Mouse (Mus musculus): ENCODE data around the gene Gmip. TPM values are rescaled to one million over a fixed set of nuclear protein-coding genes. Genes with fewer than 3 reads are reported as not detected.

Gene Gmip
- total and polyA plus RNA-seq, 3 experiments, result 4.6 to 10.9 (median 4.8) TPM

- no peaks in the 10 kb centered on the region for H3K79me2 ChIP-seq (replicated peaks; ENCODE audit: control insufficient read depth, insufficient read depth, low read length)
- TF ChIP-seq POLR2A (IDR thresholded peaks at IDR 0.05; ENCODE audit: insufficient read depth, low read depth, low read length) (no peak), CTCF (IDR thresholded peaks at IDR 0.05) (no peak), EP300 (IDR thresholded peaks at IDR 0.05; ENCODE audit: insufficient read depth, low read depth, low read length) (no peak)
- no peak overlapping the region for H3K27ac ChIP-seq
- DNase-seq, result peak in 1 of 2 experiments; percentile 11
- no peaks in the 10 kb centered on the region for H3K4me1 ChIP-seq (ENCODE audit: control insufficient read depth, insufficient read depth, low read length)
- H3K4me3 ChIP-seq, result no peak overlapping the region
- no peaks in the 10 kb centered on the region for H3K27me3 ChIP-seq (ENCODE audit: control insufficient read depth, insufficient read depth, low read length)
- WGBS, result 93% methylated on average over 7 of the region's 7 CpGs
- H3K9ac ChIP-seq (ENCODE audit: low read depth, low read length), result no peak overlapping the region
- no peaks in the 10 kb centered on the region for H3K36me3 ChIP-seq (ENCODE audit: control insufficient read depth, insufficient read depth, low read length)
- intact Hi-C loops (cut with DNase I), result no loop called here
Observed at GRCm38 (mm10) chr8:69803366-69803765, 5.1 kb upstream of the Gmip start.

DNA sequence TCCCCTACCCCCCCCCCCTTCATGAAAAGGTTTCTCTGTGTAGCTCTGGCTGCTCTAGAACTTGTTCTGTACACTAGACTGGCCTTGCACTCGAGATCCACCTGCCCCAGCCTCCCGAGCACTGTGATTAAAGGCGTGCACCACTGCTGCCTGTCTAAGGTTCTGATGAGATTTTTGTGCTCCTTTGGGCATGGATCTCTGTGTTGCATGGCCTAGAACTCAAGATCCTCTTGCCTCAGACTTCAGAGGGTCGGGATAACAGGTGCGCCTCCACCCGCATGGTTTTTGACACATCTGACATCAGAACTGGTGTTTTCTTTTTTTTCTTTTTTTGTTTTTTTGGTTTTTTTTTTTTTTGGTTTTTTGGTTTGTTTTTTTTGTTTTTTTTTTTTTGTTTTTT lies 3.9 kb upstream of the Gmip start:
- no peaks in the 10 kb centered on the region for H3K79me2 ChIP-seq (replicated peaks; ENCODE audit: control insufficient read depth, insufficient read depth, low read length)
- no peak overlapping the region for H3K27ac ChIP-seq
- no peak overlapping the region for H3K4me3 ChIP-seq
- no peak overlapping the region for H3K9ac ChIP-seq (ENCODE audit: low read depth, low read length)
- TF ChIP-seq EP300 (IDR thresholded peaks at IDR 0.05; ENCODE audit: insufficient read depth, low read depth, low read length) (no peak), CTCF (IDR thresholded peaks at IDR 0.05) (no peak), POLR2A (IDR thresholded peaks at IDR 0.05; ENCODE audit: insufficient read depth, low read depth, low read length) (no peak)
- WGBS, result 91% methylated on average over 6 of the region's 6 CpGs
- intact Hi-C loops (cut with DNase I), result no loop called here
- H3K36me3 ChIP-seq (ENCODE audit: control insufficient read depth, insufficient read depth, low read length), result no peaks in the 10 kb centered on the region
- H3K27me3 ChIP-seq (ENCODE audit: control insufficient read depth, insufficient read depth, low read length), result no peaks in the 10 kb centered on the region
- no peak for DNase-seq
- H3K4me1 ChIP-seq (ENCODE audit: control insufficient read depth, insufficient read depth, low read length), result peaks cover 2% of the 10 kb centered on the region

DNA sequence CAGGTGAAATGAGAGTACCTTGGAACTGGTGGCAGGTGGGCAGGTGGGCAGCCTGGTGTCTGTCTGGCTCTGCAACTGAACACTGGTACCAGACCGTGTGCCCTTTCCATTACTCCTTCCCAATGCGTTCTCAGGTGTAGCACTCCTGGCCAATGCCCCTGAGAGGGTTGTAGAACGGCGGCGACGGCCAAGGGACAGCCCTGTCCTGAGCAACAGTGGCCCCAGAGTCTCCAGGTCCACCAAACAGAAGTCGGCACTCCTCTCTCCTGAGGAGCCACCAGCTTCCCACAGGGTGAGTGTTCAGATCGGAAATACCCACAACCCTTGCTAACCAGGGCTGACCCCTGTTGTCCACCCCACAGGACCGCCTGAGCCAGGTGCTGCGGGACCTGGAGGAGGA lies 3.4 kb upstream of the Gmip start:
- TF ChIP-seq POLR2A (IDR thresholded peaks at IDR 0.05; ENCODE audit: insufficient read depth, low read depth, low read length) (no peak), CTCF (IDR thresholded peaks at IDR 0.05) (no peak), EP300 (IDR thresholded peaks at IDR 0.05; ENCODE audit: insufficient read depth, low read depth, low read length) (no peak)
- H3K4me3 ChIP-seq, result no peak overlapping the region
- H3K9ac ChIP-seq (ENCODE audit: low read depth, low read length), result no peak overlapping the region
- no peaks in the 10 kb centered on the region for H3K36me3 ChIP-seq (ENCODE audit: control insufficient read depth, insufficient read depth, low read length)
- H3K27ac ChIP-seq, result no peak overlapping the region
- 94% methylated on average over 10 of the region's 10 CpGs for WGBS
- H3K4me1 ChIP-seq (ENCODE audit: control insufficient read depth, insufficient read depth, low read length), result peaks cover 2% of the 10 kb centered on the region
- no peaks in the 10 kb centered on the region for H3K79me2 ChIP-seq (replicated peaks; ENCODE audit: control insufficient read depth, insufficient read depth, low read length)
- peak in 1 of 2 experiments; percentile 15 for DNase-seq
- intact Hi-C loops (cut with DNase I), result no loop called here
- H3K27me3 ChIP-seq (ENCODE audit: control insufficient read depth, insufficient read depth, low read length), result no peaks in the 10 kb centered on the region

DNA sequence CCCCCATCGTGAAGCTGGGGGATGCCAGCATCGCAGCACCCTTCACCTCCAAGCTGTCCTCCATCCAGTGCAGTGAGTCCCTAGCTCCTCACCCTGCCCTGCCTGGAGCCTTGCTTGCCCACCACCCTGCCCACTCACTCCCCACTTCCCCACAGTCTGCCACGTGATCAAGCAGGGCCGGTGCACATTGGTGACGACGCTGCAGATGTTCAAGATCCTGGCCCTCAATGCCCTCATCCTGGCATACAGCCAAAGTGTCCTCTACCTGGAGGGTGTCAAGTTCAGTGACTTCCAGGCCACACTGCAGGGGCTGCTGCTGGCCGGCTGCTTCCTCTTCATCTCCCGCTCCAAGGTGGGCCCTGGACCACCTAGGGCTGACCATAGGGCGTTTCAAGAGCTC lies 3.0 kb upstream of the Gmip start:
- DNase-seq, result peak in 1 of 2 experiments; percentile 15
- Histone ChIP-seq H3K4me1 (ENCODE audit: control insufficient read depth, insufficient read depth, low read length) (peaks cover 2% of the 10 kb centered on the region), H3K27me3 (ENCODE audit: control insufficient read depth, insufficient read depth, low read length) (no peaks in the 10 kb centered on the region), H3K36me3 (ENCODE audit: control insufficient read depth, insufficient read depth, low read length) (no peaks in the 10 kb centered on the region), H3K4me3 (no peak overlapping the region), H3K9ac (ENCODE audit: low read depth, low read length) (no peak overlapping the region), H3K79me2 (replicated peaks; ENCODE audit: control insufficient read depth, insufficient read depth, low read length) (no peaks in the 10 kb centered on the region), H3K27ac (no peak overlapping the region)
- WGBS, result 84% methylated on average over 9 of the region's 9 CpGs
- intact Hi-C loops (cut with DNase I), result no loop called here
- TF ChIP-seq CTCF (IDR thresholded peaks at IDR 0.05) (no peak), EP300 (IDR thresholded peaks at IDR 0.05; ENCODE audit: insufficient read depth, low read depth, low read length) (no peak), POLR2A (IDR thresholded peaks at IDR 0.05; ENCODE audit: insufficient read depth, low read depth, low read length) (no peak)

GRCm38 (mm10) chr8:69807236-69807635 lies 1.2 kb upstream of the Gmip start:
- intact Hi-C loops (cut with DNase I), result no loop called here
- DNase-seq, result peak in 1 of 2 experiments; percentile 27
- Histone ChIP-seq H3K9ac (ENCODE audit: low read depth, low read length) (no peak overlapping the region), H3K79me2 (replicated peaks; ENCODE audit: control insufficient read depth, insufficient read depth, low read length) (no peaks in the 10 kb centered on the region), H3K27me3 (ENCODE audit: control insufficient read depth, insufficient read depth, low read length) (no peaks in the 10 kb centered on the region), H3K4me3 (no peak overlapping the region), H3K4me1 (ENCODE audit: control insufficient read depth, insufficient read depth, low read length) (peaks cover 2% of the 10 kb centered on the region), H3K36me3 (ENCODE audit: control insufficient read depth, insufficient read depth, low read length) (no peaks in the 10 kb centered on the region), H3K27ac (no peak overlapping the region)
- no peak for TF ChIP-seq EP300 (IDR thresholded peaks at IDR 0.05; ENCODE audit: insufficient read depth, low read depth, low read length)
- no peak for TF ChIP-seq CTCF (IDR thresholded peaks at IDR 0.05)
- TF ChIP-seq POLR2A (IDR thresholded peaks at IDR 0.05; ENCODE audit: insufficient read depth, low read depth, low read length), result no peak
- 73% methylated on average over 5 of the region's 5 CpGs for WGBS

GRCm38 (mm10) chr8:69808864-69809403 lies 455 bp downstream of the Gmip start:
- H3K79me2 ChIP-seq (replicated peaks; ENCODE audit: control insufficient read depth, insufficient read depth, low read length), result no peaks in the 10 kb centered on the region
- no peaks in the 10 kb centered on the region for H3K27me3 ChIP-seq (ENCODE audit: control insufficient read depth, insufficient read depth, low read length)
- TF ChIP-seq POLR2A (IDR thresholded peaks at IDR 0.05; ENCODE audit: insufficient read depth, low read depth, low read length) (no peak), EP300 (IDR thresholded peaks at IDR 0.05; ENCODE audit: insufficient read depth, low read depth, low read length) (no peak), CTCF (IDR thresholded peaks at IDR 0.05) (no peak)
- WGBS, result 1% methylated on average over 23 of the region's 23 CpGs
- peak overlapping the region; percentile 41 for H3K9ac ChIP-seq (ENCODE audit: low read depth, low read length)
- H3K4me3 ChIP-seq, result peak overlapping the region; percentile 54
- DNase-seq, result peak in 1 of 2 experiments; percentile 47
- no peaks in the 10 kb centered on the region for H3K36me3 ChIP-seq (ENCODE audit: control insufficient read depth, insufficient read depth, low read length)
- peaks cover 2% of the 10 kb centered on the region for H3K4me1 ChIP-seq (ENCODE audit: control insufficient read depth, insufficient read depth, low read length)
- intact Hi-C loops (cut with DNase I), result no loop called here
- peak overlapping the region; percentile 31; the same call in 1 of the 2 replicates for H3K27ac ChIP-seq

All from heart, adult 2 months (tissue).